Mouse (Mus musculus): ENCODE data around the gene Cacnb4. TPM values are rescaled to one million over a fixed set of nuclear protein-coding genes. Genes with fewer than 3 reads are reported as not detected.

Cacnb4 gene
- polyA plus RNA-seq, 1 experiment from 2014 or later, result 1.5 TPM

DNA sequence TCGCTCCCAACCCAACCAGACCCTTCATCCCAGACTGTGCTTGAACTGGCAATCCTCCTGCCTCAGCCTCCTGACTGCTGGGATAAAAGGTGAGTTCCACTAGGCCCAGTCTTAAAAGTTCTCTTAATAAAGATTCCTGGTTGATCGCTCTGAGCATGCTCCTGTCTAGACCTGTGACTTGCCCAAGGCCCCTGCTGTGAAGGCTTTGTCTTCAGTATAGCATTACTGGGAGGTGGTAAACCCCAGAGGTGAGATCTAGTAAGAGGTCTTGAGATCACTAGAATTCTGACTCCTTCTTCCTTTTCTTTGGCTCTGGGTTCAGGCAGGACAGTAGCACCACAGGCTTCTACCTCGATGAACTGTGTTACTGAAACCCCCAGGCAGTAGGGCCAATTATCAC, 50.4 kb downstream of the Cacnb4 start:
- DNase-seq (ENCODE audit: low spot score) (no peak), ATAC-seq (no peak)
- H3K27me3 ChIP-seq (replicated peaks; ENCODE audit: insufficient read depth, low read length), result no peaks in the 10 kb centered on the region
- WGBS, result 88% methylated on average over 3 of the region's 3 CpGs
- no peaks in the 10 kb centered on the region for H3K9me3 ChIP-seq (ENCODE audit: low read length)
- H3K4me1 ChIP-seq (ENCODE audit: insufficient read depth, low read depth, low read length), result no peaks in the 10 kb centered on the region
- H3K4me2 ChIP-seq (replicated peaks; ENCODE audit: low read depth, low read length), result no peak overlapping the region
- H3K27ac ChIP-seq (ENCODE audit: low read length), result no peak overlapping the region
- no peak overlapping the region for H3K4me3 ChIP-seq (ENCODE audit: low read depth, low read length)
- no peaks in the 10 kb centered on the region for H3K36me3 ChIP-seq (ENCODE audit: insufficient read depth, low read length)
- no peak for TF ChIP-seq CTCF (IDR thresholded peaks at IDR 0.05)
- TF ChIP-seq EP300 (IDR thresholded peaks at IDR 0.05), result no peak
- H3K9ac ChIP-seq (replicated peaks; ENCODE audit: low read depth), result no peak overlapping the region

DNA sequence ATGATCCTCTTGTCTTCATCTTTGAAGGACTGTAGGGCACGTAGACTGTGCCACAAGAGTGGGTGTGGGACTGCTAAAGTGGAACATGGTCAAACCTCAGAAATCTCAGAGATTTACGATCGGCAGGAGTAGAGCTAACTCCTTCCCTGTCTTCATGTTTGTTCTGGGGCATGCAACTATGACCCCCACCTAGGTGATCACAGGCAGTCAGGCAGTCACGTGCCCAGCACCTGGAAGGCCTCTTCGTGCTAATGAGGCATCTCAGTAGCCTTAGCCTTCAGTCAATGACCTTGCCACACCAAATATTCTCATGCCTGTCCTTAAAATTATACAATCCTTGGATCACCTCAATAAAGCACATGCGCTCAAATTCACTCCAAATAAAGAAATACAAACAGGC, 50.9 kb downstream of the Cacnb4 start:
- WGBS, result 68% methylated on average over 6 of the region's 6 CpGs
- no peak for ATAC-seq
- Histone ChIP-seq H3K9me3 (ENCODE audit: low read length) (no peaks in the 10 kb centered on the region), H3K4me3 (ENCODE audit: low read depth, low read length) (no peak overlapping the region), H3K27ac (ENCODE audit: low read length) (no peak overlapping the region), H3K4me2 (replicated peaks; ENCODE audit: low read depth, low read length) (no peak overlapping the region), H3K27me3 (replicated peaks; ENCODE audit: insufficient read depth, low read length) (no peaks in the 10 kb centered on the region), H3K4me1 (ENCODE audit: insufficient read depth, low read depth, low read length) (no peaks in the 10 kb centered on the region), H3K36me3 (ENCODE audit: insufficient read depth, low read length) (no peaks in the 10 kb centered on the region), H3K9ac (replicated peaks; ENCODE audit: low read depth) (no peak overlapping the region)
- no peak for DNase-seq (ENCODE audit: low spot score)
- no peak for TF ChIP-seq CTCF (IDR thresholded peaks at IDR 0.05)
- TF ChIP-seq EP300 (IDR thresholded peaks at IDR 0.05), result no peak

DNA sequence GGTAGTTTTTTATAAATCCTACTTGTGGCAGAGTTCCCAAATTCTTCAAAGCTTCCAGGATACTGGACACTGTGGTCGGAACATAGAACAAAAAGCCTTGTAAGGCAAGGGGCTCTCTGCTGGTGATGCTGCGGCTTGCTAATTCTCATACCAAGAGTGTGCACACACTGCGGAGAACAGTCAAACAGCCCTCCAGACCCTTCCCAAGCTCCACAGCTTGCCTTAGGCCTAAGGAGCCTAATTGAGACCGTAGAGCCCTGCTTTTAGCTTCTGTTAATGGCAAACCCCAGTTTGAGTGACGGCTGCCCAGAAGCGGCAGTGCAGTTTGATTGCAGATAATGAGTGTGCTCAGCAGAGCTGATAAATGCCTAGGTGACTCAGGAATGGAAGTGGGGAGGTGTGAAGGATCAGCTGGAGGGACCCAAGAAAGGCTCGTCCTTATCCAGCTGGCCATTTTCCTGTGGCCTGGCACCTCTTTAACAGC, 52.7 kb downstream of the Cacnb4 start:
- H3K4me1 ChIP-seq (ENCODE audit: insufficient read depth, low read depth, low read length), result no peaks in the 10 kb centered on the region
- H3K4me3 ChIP-seq (ENCODE audit: low read depth, low read length), result no peak overlapping the region
- DNase-seq (ENCODE audit: low spot score) (no peak), ATAC-seq (peak; percentile 47)
- no peaks in the 10 kb centered on the region for H3K27me3 ChIP-seq (replicated peaks; ENCODE audit: insufficient read depth, low read length)
- H3K4me2 ChIP-seq (replicated peaks; ENCODE audit: low read depth, low read length), result no peak overlapping the region
- H3K9ac ChIP-seq (replicated peaks; ENCODE audit: low read depth), result no peak overlapping the region
- peak overlapping the region; percentile 64; the same call in 1 of the 2 replicates for H3K27ac ChIP-seq (ENCODE audit: low read length)
- 38% methylated on average over 7 of the region's 7 CpGs for WGBS
- H3K36me3 ChIP-seq (ENCODE audit: insufficient read depth, low read length), result no peaks in the 10 kb centered on the region
- TF ChIP-seq CTCF (IDR thresholded peaks at IDR 0.05), result no peak
- no peak for TF ChIP-seq EP300 (IDR thresholded peaks at IDR 0.05)
- no peaks in the 10 kb centered on the region for H3K9me3 ChIP-seq (ENCODE audit: low read length)

DNA sequence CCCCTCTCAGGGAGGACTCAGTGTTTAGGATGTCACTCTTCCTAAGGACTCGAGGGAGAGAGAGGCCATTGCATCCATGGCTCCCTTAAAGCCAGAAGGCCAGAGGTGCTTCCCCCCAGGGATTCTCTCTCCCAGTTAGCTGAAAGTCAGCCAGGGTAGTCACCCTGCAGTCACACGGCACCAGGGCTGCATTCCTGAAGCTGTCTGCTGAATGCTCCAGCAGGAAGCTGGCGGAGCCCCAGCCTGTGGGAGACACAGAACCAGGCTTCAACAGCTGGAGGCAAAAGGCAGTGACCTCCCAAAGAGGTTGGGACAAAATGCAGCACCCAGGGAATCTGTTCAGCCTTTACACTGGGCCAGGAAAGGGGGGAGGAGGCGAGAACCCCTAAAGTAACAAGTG, 53.2 kb downstream of the Cacnb4 start:
- Histone ChIP-seq H3K9ac (replicated peaks; ENCODE audit: low read depth) (no peak overlapping the region), H3K4me3 (ENCODE audit: low read depth, low read length) (no peak overlapping the region), H3K4me1 (ENCODE audit: insufficient read depth, low read depth, low read length) (no peaks in the 10 kb centered on the region), H3K27me3 (replicated peaks; ENCODE audit: insufficient read depth, low read length) (no peaks in the 10 kb centered on the region), H3K27ac (ENCODE audit: low read length) (peak overlapping the region; percentile 64; the same call in 1 of the 2 replicates), H3K4me2 (replicated peaks; ENCODE audit: low read depth, low read length) (no peak overlapping the region), H3K9me3 (ENCODE audit: low read length) (no peaks in the 10 kb centered on the region), H3K36me3 (ENCODE audit: insufficient read depth, low read length) (no peaks in the 10 kb centered on the region)
- TF ChIP-seq EP300 (IDR thresholded peaks at IDR 0.05), result no peak
- no peak for TF ChIP-seq CTCF (IDR thresholded peaks at IDR 0.05)
- DNase-seq (ENCODE audit: low spot score) (peak; percentile 76), ATAC-seq (peak; percentile 83)
- WGBS, result 28% methylated on average over 4 of the region's 4 CpGs

DNA sequence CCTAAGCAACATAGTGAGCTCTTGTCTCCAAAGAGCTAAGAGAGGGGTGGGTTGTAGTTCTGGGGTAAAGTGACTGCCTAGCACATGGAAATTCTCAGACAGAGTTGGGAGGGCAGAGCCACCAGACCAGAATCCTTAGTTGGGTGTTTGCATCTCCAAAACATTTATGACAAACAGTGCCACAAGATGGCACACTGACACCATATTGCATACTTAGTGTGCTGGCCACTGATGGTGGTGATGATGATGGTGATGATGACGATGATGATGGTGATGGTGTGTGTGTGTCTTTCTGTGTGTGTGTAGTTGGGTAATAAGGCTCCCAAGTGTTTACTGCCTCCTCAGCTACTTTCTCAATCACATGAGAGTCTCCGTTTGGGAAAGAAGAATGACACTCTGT, 54.0 kb downstream of the Cacnb4 start:
- TF ChIP-seq CTCF (IDR thresholded peaks at IDR 0.05), result peak; percentile 61
- TF ChIP-seq EP300 (IDR thresholded peaks at IDR 0.05), result no peak
- Histone ChIP-seq H3K27me3 (replicated peaks; ENCODE audit: insufficient read depth, low read length) (no peaks in the 10 kb centered on the region), H3K9me3 (ENCODE audit: low read length) (no peaks in the 10 kb centered on the region), H3K4me1 (ENCODE audit: insufficient read depth, low read depth, low read length) (no peaks in the 10 kb centered on the region), H3K36me3 (ENCODE audit: insufficient read depth, low read length) (no peaks in the 10 kb centered on the region), H3K4me2 (replicated peaks; ENCODE audit: low read depth, low read length) (no peak overlapping the region), H3K4me3 (ENCODE audit: low read depth, low read length) (no peak overlapping the region), H3K27ac (ENCODE audit: low read length) (no peak overlapping the region), H3K9ac (replicated peaks; ENCODE audit: low read depth) (no peak overlapping the region)
- WGBS, result 62% methylated on average over 2 of the region's 2 CpGs
- no peak for ATAC-seq
- peak; percentile 23 for DNase-seq (ENCODE audit: low spot score)

DNA sequence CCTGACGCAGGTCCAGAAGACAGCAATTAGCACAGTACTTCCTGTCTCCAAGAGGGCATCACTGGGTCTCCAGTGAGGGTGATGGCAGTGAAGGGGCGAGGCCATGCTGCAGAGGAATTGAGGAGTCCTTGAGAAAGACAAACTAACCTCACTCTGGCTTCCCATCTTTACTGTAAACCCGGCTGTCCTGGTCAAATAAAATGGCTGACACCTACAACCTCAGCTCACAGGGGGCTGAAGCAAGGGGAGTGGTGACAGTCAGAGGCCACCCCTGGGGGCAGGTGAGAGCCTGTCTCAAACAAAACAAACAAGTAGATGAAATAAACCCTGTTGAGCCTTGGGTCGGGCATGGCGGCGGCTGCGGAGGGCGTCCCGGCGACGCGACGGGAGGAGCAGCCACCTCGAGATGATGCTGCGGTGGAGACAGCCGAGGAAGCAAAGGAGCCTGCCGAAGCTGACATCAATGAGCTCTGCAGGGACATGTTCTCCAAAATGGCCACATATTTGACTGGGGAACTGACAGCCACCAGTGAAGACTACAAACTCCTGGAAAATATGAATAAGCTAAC, 57.1 kb downstream of the Cacnb4 start:
- no peak for ATAC-seq
- no peak overlapping the region for H3K27ac ChIP-seq (ENCODE audit: low read length)
- 25% methylated on average over 17 of the region's 17 CpGs for WGBS
- H3K9ac ChIP-seq (replicated peaks; ENCODE audit: low read depth), result no peak overlapping the region
- no peaks in the 10 kb centered on the region for H3K36me3 ChIP-seq (ENCODE audit: insufficient read depth, low read length)
- DNase-seq (ENCODE audit: low spot score), result no peak
- H3K27me3 ChIP-seq (replicated peaks; ENCODE audit: insufficient read depth, low read length), result no peaks in the 10 kb centered on the region
- no peaks in the 10 kb centered on the region for H3K9me3 ChIP-seq (ENCODE audit: low read length)
- peak overlapping the region; percentile 32 for H3K4me2 ChIP-seq (replicated peaks; ENCODE audit: low read depth, low read length)
- H3K4me1 ChIP-seq (ENCODE audit: insufficient read depth, low read depth, low read length), result no peaks in the 10 kb centered on the region
- no peak for TF ChIP-seq EP300 (IDR thresholded peaks at IDR 0.05)
- TF ChIP-seq CTCF (IDR thresholded peaks at IDR 0.05), result no peak
- H3K4me3 ChIP-seq (ENCODE audit: low read depth, low read length), result no peak overlapping the region

DNA sequence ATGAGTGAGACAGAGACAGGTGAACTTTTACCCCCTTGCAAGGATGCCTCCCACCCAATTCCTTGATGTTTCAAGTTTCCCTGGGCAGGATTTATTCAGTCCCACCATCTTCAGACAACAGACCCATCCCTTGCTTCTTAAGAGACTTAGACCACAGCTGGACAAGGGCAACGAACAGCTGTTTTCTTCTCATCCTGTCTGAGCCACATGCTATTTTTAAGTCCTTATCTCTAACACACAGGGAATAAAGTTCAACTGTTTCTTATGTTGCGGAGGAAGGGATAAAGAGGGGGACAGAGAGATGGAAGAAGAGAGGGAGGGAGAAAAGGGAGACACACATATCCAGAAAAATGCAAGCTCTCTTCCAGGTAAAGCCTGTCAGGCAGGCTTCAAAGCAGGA, 57.8 kb downstream of the Cacnb4 start:
- DNase-seq (ENCODE audit: low spot score) (peak; percentile 17), ATAC-seq (no peak)
- Histone ChIP-seq H3K9me3 (ENCODE audit: low read length) (no peaks in the 10 kb centered on the region), H3K4me1 (ENCODE audit: insufficient read depth, low read depth, low read length) (no peaks in the 10 kb centered on the region), H3K4me2 (replicated peaks; ENCODE audit: low read depth, low read length) (no peak overlapping the region), H3K4me3 (ENCODE audit: low read depth, low read length) (no peak overlapping the region), H3K27ac (ENCODE audit: low read length) (no peak overlapping the region), H3K36me3 (ENCODE audit: insufficient read depth, low read length) (no peaks in the 10 kb centered on the region), H3K27me3 (replicated peaks; ENCODE audit: insufficient read depth, low read length) (no peaks in the 10 kb centered on the region), H3K9ac (replicated peaks; ENCODE audit: low read depth) (no peak overlapping the region)
- 31% methylated on average over 2 of the region's 2 CpGs for WGBS
- no peak for TF ChIP-seq EP300 (IDR thresholded peaks at IDR 0.05)
- TF ChIP-seq CTCF (IDR thresholded peaks at IDR 0.05), result no peak

Measured in lung, postnatal 0 days (tissue).